Mouse (Mus musculus) regulatory T cell (primary cell): ENCODE measurements at regions not wholly inside any gene's neighbourhood (a gene's known extent, or its start where the extent isn't known, plus 50 kb on each side); places are given as distances from the start of the nearest gene placed in this dataset.

Experiments used
- in situ Hi-C: fragments of 300-600 bp; cut with MboI, MseI; formaldehyde crosslinking; loops from one replicate; pipeline ENCODE4 v1.15.1; 2025; ENCODE audit warnings: high pct_unique_total_duplicates

DNA sequence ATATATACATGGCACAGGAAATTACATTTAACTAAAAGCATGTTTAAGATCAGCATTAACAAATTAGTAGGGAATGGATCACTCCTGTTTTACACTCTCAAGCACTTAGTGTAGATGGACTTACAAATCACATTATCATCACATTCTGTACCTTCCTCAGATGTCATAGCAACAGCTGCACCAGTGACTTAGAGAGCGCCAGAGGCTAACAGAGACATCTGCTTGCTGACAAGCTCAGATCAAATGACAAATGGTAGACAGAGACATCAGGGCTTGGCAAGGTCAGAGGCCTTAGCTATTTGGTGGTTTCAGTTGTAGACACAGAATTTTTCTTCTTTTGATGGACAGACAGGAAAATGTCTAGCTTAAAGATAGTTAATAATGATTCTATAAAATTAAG, 897.5 kb upstream of the Slc10a2 start:
- in situ Hi-C loops, result no loop called here

DNA sequence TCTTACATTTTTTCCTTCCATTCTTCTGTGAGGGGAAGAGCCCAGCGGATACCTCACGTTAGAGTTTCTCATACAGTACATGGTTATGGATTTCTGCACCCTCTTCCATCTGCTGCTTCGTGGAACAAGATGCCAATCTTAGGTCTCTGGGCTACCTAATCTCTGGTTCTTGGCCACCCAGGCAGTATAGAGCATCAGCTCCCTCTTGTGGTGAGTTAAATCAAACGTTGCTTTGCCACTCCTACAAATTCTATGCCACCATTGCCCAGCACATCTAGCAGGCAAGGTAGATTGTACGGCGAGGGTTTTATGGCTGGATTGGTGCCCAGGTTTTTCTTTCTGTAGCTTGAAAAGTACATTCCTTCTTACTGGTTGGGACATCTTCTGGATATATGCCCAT, 889.7 kb upstream of the Slc10a2 start:
- in situ Hi-C loops, result no loop called here

DNA sequence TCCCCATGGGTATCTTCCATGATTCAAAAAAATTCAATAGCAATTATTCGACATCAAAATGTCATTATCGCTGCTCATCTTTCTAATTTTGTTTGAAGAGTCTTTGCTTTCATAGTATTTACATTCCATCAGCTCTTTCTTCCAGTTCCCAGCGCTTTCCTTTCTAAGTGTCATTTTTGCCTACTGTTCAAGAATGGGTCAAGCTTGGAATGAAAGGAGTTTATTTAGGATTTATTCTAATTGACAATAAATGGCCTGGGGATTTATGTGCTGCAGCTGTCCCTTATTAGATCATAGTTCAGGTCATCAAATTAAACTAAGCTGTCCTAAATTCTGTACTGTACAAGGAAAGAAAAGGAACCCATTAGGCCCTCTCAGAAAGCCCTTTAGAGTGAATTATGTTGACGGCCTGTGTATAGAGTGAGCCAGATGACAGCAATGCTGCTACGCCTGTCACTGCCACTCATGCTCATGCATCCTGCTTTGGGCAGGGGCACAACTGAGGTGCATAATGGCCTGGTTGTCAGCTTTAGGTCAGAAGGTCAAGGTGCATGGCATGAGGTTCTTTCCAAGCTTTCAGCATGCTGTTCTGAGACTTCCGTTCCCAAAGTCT, 860.4 kb upstream of the Slc10a2 start:
- in situ Hi-C loops, result no loop called here

DNA sequence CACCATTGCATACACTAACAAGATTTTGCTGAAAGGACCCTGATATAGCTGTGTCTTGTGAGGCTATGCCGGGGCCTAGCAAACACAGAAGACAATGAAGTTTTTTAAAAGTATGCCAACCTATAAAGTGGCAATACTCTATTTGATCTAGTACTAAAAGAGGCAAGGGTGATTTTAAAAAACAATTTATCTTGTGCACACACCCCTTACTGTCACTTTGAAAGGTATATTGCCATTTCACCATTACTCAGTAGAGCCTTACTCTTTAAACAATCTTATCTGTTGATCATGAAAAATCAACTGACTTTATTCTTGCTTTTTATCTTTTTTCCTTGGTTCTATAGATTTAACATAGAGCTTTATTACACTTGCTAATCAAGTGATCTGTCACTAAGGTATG, 859.1 kb upstream of the Slc10a2 start:
- in situ Hi-C loops, result no loop called here

DNA sequence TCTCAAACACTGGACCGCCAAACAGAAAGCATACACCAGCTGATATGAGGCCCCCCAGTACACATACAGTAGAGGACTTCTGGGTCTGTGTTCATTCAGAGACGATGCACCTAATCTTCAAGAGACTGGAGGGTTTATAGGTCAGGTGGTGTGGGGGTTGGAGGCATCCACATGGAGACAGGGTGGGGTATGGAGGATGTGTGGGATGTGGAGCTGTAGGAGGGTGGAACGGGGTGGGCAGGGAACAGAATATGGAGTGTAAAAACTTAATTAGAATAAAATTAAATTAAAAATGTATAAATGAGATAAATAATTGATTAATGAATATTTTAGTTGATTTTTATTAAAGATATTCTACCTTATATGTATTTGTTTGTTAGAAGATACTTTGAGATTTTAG, 832.9 kb upstream of the Slc10a2 start:
- in situ Hi-C loops, result no loop called here

DNA sequence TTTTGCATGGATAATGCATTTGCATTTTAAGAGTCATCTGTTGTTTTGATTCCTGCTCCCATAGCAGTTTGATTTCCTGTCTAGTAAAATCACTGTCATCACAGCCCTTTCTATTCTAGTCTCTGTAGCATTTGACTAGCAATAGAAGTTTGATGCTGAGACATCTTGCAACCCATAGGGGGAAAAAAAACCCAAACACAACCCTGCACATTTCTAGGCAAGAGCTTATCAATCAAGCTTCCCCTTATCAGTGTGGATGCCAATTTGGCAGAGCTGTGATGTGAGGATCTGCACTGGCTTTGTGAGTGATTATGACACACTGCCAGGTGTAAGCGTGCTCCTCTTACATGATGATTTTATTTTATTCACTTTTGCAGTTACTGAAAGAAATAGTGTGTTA, 813.0 kb upstream of the Slc10a2 start:
- in situ Hi-C loops, result no loop called here
